Mouse (Mus musculus): ENCODE measurements around the gene Npas3. TPM values are rescaled to one million over a fixed set of nuclear protein-coding genes. Genes with fewer than 3 reads are reported as not detected.

Gene Npas3
- polyA plus RNA-seq, 1 experiment from 2014 or later, result 0.28 TPM

- Histone ChIP-seq H3K36me3 (ENCODE audit: control insufficient read depth, insufficient read depth, low read length) (no peaks in the 10 kb centered on the region), H3K9ac (ENCODE audit: low read length) (no peak overlapping the region), H3K4me2 (ENCODE audit: low read depth, low read length) (no peak overlapping the region), H3K27me3 (ENCODE audit: control insufficient read depth, insufficient read depth, low read depth, low read length) (no peaks in the 10 kb centered on the region), H3K27ac (ENCODE audit: low read length) (no peak overlapping the region), H3K4me3 (ENCODE audit: low read length) (no peak overlapping the region), H3K4me1 (replicated peaks; ENCODE audit: control insufficient read depth, insufficient read depth, low read length) (no peaks in the 10 kb centered on the region), H3K9me3 (ENCODE audit: control insufficient read depth, low read length) (no peaks in the 10 kb centered on the region)
- ATAC-seq (ENCODE audit: low read depth), result no peak
- 69% methylated on average over 4 of the region's 4 CpGs for WGBS
Observed at GRCm38 (mm10) chr12:53421701-53422100, 173.2 kb downstream of the Npas3 start.

GRCm38 (mm10) chr12:53423631-53424030, 175.2 kb downstream of the Npas3 start:
- H3K9me3 ChIP-seq (ENCODE audit: control insufficient read depth, low read length), result no peaks in the 10 kb centered on the region
- ATAC-seq (ENCODE audit: low read depth), result no peak
- no peak overlapping the region for H3K9ac ChIP-seq (ENCODE audit: low read length)
- H3K4me3 ChIP-seq (ENCODE audit: low read length), result no peak overlapping the region
- no peaks in the 10 kb centered on the region for H3K27me3 ChIP-seq (ENCODE audit: control insufficient read depth, insufficient read depth, low read depth, low read length)
- H3K4me1 ChIP-seq (replicated peaks; ENCODE audit: control insufficient read depth, insufficient read depth, low read length), result no peaks in the 10 kb centered on the region
- no peak overlapping the region for H3K27ac ChIP-seq (ENCODE audit: low read length)
- H3K36me3 ChIP-seq (ENCODE audit: control insufficient read depth, insufficient read depth, low read length), result no peaks in the 10 kb centered on the region
- WGBS, result 56% methylated on average over 2 of the region's 2 CpGs
- H3K4me2 ChIP-seq (ENCODE audit: low read depth, low read length), result no peak overlapping the region

- no peak overlapping the region for H3K27ac ChIP-seq (ENCODE audit: low read length)
- no peaks in the 10 kb centered on the region for H3K4me1 ChIP-seq (replicated peaks; ENCODE audit: control insufficient read depth, insufficient read depth, low read length)
- no peak for ATAC-seq (ENCODE audit: low read depth)
- no peaks in the 10 kb centered on the region for H3K9me3 ChIP-seq (ENCODE audit: control insufficient read depth, low read length)
- WGBS, result 84% methylated on average over 2 of the region's 2 CpGs
- no peak overlapping the region for H3K4me3 ChIP-seq (ENCODE audit: low read length)
- H3K36me3 ChIP-seq (ENCODE audit: control insufficient read depth, insufficient read depth, low read length), result no peaks in the 10 kb centered on the region
- H3K4me2 ChIP-seq (ENCODE audit: low read depth, low read length), result no peak overlapping the region
- no peaks in the 10 kb centered on the region for H3K27me3 ChIP-seq (ENCODE audit: control insufficient read depth, insufficient read depth, low read depth, low read length)
- no peak overlapping the region for H3K9ac ChIP-seq (ENCODE audit: low read length)
Observed at GRCm38 (mm10) chr12:53426006-53426405, 177.5 kb downstream of the Npas3 start.

DNA sequence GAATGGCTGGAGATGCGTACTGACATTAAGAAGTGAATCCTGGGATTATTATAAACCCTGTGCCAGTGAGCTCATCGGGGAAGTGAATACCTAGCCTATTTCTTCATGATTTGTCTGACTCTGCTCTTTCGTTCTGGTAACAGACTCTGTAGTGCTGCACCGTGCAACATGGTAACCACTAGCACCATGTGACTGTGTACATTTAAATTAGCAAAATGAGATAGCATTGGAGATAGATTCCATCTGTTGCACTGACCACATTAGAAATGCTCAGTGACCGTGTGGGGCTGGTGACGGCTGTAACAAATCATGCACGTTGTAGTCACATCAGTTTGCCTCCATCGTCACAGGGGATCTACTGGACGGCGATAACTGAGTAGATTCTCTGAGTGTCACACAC, 178.7 kb downstream of the Npas3 start:
- no peaks in the 10 kb centered on the region for H3K27me3 ChIP-seq (ENCODE audit: control insufficient read depth, insufficient read depth, low read depth, low read length)
- H3K4me1 ChIP-seq (replicated peaks; ENCODE audit: control insufficient read depth, insufficient read depth, low read length), result no peaks in the 10 kb centered on the region
- H3K9me3 ChIP-seq (ENCODE audit: control insufficient read depth, low read length), result no peaks in the 10 kb centered on the region
- no peak overlapping the region for H3K27ac ChIP-seq (ENCODE audit: low read length)
- no peak overlapping the region for H3K4me3 ChIP-seq (ENCODE audit: low read length)
- H3K4me2 ChIP-seq (ENCODE audit: low read depth, low read length), result no peak overlapping the region
- WGBS, result 54% methylated on average over 10 of the region's 10 CpGs
- H3K9ac ChIP-seq (ENCODE audit: low read length), result no peak overlapping the region
- no peaks in the 10 kb centered on the region for H3K36me3 ChIP-seq (ENCODE audit: control insufficient read depth, insufficient read depth, low read length)
- no peak for ATAC-seq (ENCODE audit: low read depth)

GRCm38 (mm10) chr12:53442029-53442428, 193.6 kb downstream of the Npas3 start:
- Histone ChIP-seq H3K4me3 (ENCODE audit: low read length) (no peak overlapping the region), H3K9ac (ENCODE audit: low read length) (no peak overlapping the region), H3K4me2 (ENCODE audit: low read depth, low read length) (no peak overlapping the region), H3K27me3 (ENCODE audit: control insufficient read depth, insufficient read depth, low read depth, low read length) (no peaks in the 10 kb centered on the region), H3K27ac (ENCODE audit: low read length) (no peak overlapping the region), H3K9me3 (ENCODE audit: control insufficient read depth, low read length) (no peaks in the 10 kb centered on the region), H3K36me3 (ENCODE audit: control insufficient read depth, insufficient read depth, low read length) (no peaks in the 10 kb centered on the region), H3K4me1 (replicated peaks; ENCODE audit: control insufficient read depth, insufficient read depth, low read length) (no peaks in the 10 kb centered on the region)
- ATAC-seq (ENCODE audit: low read depth), result no peak
- 57% methylated on average over 2 of the region's 2 CpGs for whole genome bisulfite sequencing

DNA sequence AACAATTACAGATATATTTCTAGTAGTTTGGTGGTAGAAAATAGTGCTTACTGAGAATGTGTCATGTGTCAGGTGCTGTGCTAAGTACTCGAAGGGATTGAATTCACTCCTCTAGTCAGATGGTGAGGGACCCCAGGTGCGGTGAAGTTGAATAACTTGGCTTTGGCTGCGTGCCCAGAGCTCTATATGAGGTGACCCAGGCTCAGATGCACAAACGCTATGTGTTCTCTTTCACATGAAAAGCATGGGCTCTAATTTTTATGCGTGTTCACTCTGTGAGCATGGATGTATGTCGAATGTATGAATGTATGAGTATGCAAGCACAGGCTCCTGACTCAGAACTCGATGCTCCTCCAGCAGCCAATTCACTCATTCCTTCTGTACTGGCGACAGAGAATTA, 199.0 kb downstream of the Npas3 start:
- 60% methylated on average over 8 of the region's 8 CpGs for WGBS
- no peak overlapping the region for H3K4me3 ChIP-seq (ENCODE audit: low read length)
- H3K36me3 ChIP-seq (ENCODE audit: control insufficient read depth, insufficient read depth, low read length), result no peaks in the 10 kb centered on the region
- ATAC-seq (ENCODE audit: low read depth), result no peak
- no peak overlapping the region for H3K9ac ChIP-seq (ENCODE audit: low read length)
- H3K4me2 ChIP-seq (ENCODE audit: low read depth, low read length), result no peak overlapping the region
- no peaks in the 10 kb centered on the region for H3K9me3 ChIP-seq (ENCODE audit: control insufficient read depth, low read length)
- no peak overlapping the region for H3K27ac ChIP-seq (ENCODE audit: low read length)
- no peaks in the 10 kb centered on the region for H3K27me3 ChIP-seq (ENCODE audit: control insufficient read depth, insufficient read depth, low read depth, low read length)
- H3K4me1 ChIP-seq (replicated peaks; ENCODE audit: control insufficient read depth, insufficient read depth, low read length), result 0 out of 2 replicates have a peak, but pooled peaks cover 3% of the 10 kb centered on the region

DNA sequence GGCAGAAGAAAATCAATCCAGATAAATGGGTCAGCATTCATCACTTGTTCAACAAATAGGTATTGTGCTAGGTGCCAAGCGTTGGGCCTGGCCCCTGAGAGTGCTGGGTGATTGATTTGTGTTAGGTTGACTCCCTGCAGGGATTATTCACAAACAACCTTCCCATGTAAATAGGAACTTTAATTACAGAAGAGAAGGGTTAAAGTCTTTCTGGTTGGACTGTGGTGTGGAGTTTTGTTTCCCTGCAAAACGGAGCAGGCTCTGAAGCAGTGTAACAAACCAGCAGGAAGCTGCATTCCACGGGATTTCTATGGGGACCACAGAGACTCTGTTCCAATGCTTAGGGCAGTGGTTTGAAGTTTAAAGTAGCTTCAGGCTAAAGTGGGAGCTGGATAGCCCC, 199.6 kb downstream of the Npas3 start:
- 27% methylated on average over 3 of the region's 3 CpGs for whole genome bisulfite sequencing
- H3K9ac ChIP-seq (ENCODE audit: low read length), result no peak overlapping the region
- H3K9me3 ChIP-seq (ENCODE audit: control insufficient read depth, low read length), result no peaks in the 10 kb centered on the region
- no peaks in the 10 kb centered on the region for H3K36me3 ChIP-seq (ENCODE audit: control insufficient read depth, insufficient read depth, low read length)
- H3K4me2 ChIP-seq (ENCODE audit: low read depth, low read length), result no peak overlapping the region
- no peak overlapping the region for H3K27ac ChIP-seq (ENCODE audit: low read length)
- no peak for ATAC-seq (ENCODE audit: low read depth)
- H3K4me3 ChIP-seq (ENCODE audit: low read length), result no peak overlapping the region
- H3K27me3 ChIP-seq (ENCODE audit: control insufficient read depth, insufficient read depth, low read depth, low read length), result no peaks in the 10 kb centered on the region
- H3K4me1 ChIP-seq (replicated peaks; ENCODE audit: control insufficient read depth, insufficient read depth, low read length), result 0 out of 2 replicates have a peak, but pooled peaks cover 3% of the 10 kb centered on the region

GRCm38 (mm10) chr12:53467549-53467948, 219.1 kb downstream of the Npas3 start:
- no peak for ATAC-seq (ENCODE audit: low read depth)
- Histone ChIP-seq H3K4me1 (replicated peaks; ENCODE audit: control insufficient read depth, insufficient read depth, low read length) (no peaks in the 10 kb centered on the region), H3K36me3 (ENCODE audit: control insufficient read depth, insufficient read depth, low read length) (no peaks in the 10 kb centered on the region), H3K4me3 (ENCODE audit: low read length) (no peak overlapping the region), H3K9ac (ENCODE audit: low read length) (no peak overlapping the region), H3K4me2 (ENCODE audit: low read depth, low read length) (no peak overlapping the region), H3K9me3 (ENCODE audit: control insufficient read depth, low read length) (no peaks in the 10 kb centered on the region), H3K27ac (ENCODE audit: low read length) (no peak overlapping the region), H3K27me3 (ENCODE audit: control insufficient read depth, insufficient read depth, low read depth, low read length) (no peaks in the 10 kb centered on the region)

DNA sequence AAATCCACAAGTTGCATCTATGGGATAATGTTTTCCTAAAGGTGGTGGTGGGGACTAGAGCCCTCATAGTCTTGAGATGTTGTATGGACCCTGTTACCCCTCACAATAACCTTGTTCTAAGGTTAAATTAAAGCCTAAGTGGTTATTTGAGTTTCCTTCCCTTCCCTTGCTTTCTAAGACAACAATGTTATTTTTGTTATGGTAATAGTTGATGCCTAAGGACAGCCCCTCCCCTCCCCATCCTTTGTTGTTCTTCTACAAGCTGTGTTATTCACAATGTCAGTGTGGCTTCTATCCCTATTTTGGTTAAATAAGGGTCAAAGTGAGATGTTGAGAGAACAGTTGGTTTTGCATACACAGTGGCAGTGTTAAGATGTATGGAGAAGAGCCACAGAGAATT, 226.0 kb downstream of the Npas3 start:
- no peaks in the 10 kb centered on the region for H3K9me3 ChIP-seq (ENCODE audit: control insufficient read depth, low read length)
- no peak overlapping the region for H3K9ac ChIP-seq (ENCODE audit: low read length)
- no peaks in the 10 kb centered on the region for H3K4me1 ChIP-seq (replicated peaks; ENCODE audit: control insufficient read depth, insufficient read depth, low read length)
- H3K4me3 ChIP-seq (ENCODE audit: low read length), result no peak overlapping the region
- H3K27me3 ChIP-seq (ENCODE audit: control insufficient read depth, insufficient read depth, low read depth, low read length), result no peaks in the 10 kb centered on the region
- H3K27ac ChIP-seq (ENCODE audit: low read length), result no peak overlapping the region
- no peaks in the 10 kb centered on the region for H3K36me3 ChIP-seq (ENCODE audit: control insufficient read depth, insufficient read depth, low read length)
- no peak overlapping the region for H3K4me2 ChIP-seq (ENCODE audit: low read depth, low read length)
- no peak for ATAC-seq (ENCODE audit: low read depth)

DNA sequence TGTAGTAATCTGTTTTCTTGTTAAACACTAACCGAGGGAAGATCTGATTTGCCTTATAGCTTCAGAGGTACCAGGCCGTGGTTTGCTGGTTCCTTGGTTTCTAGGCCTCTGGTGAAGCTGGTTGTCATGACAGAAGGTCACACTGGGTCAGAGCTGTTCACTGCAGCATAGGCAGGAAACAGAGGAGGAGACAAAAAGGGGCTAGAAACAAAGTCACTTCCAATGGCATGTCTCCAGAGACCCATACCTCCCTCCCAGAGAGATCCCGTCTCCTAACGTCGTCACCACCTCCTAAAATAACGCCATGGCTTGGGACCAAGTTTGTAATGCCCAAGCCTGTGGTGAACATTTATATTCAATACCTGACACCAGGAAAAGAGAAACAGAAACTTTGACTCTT, 236.4 kb downstream of the Npas3 start:
- WGBS, result 66% methylated on average over 6 of the region's 6 CpGs
- H3K27ac ChIP-seq (ENCODE audit: low read length), result no peak overlapping the region
- H3K4me1 ChIP-seq (replicated peaks; ENCODE audit: control insufficient read depth, insufficient read depth, low read length), result no peaks in the 10 kb centered on the region
- no peaks in the 10 kb centered on the region for H3K27me3 ChIP-seq (ENCODE audit: control insufficient read depth, insufficient read depth, low read depth, low read length)
- no peak overlapping the region for H3K9ac ChIP-seq (ENCODE audit: low read length)
- H3K4me2 ChIP-seq (ENCODE audit: low read depth, low read length), result no peak overlapping the region
- H3K9me3 ChIP-seq (ENCODE audit: control insufficient read depth, low read length), result no peaks in the 10 kb centered on the region
- ATAC-seq (ENCODE audit: low read depth), result no peak
- H3K4me3 ChIP-seq (ENCODE audit: low read length), result no peak overlapping the region
- no peaks in the 10 kb centered on the region for H3K36me3 ChIP-seq (ENCODE audit: control insufficient read depth, insufficient read depth, low read length)
